Mouse (Mus musculus) heart, postnatal 0 days (tissue): Measurements from ENCODE around the gene Adora1. TPM values are rescaled to one million over a fixed set of nuclear protein-coding genes. Genes with fewer than 3 reads are reported as not detected.

Experiments
- ATAC-seq: fragments of 200-750 bp; cut with Nextera tagmentation; 2 replicates; pipeline ENCODE4 v1.8.0; 2017; ENCODE audit warnings: low read depth, moderate number of reproducible peaks, moderate library complexity; ENCODE audit not compliant: insufficient read depth
- DNase-seq: peaks from one replicate; pipeline ENCODE4 v3.0.0-alpha.2; 2016; ENCODE audit warnings: low spot score
- H3K27ac ChIP-seq: fragments of 300-500 bp; sonication (generic); 2 replicates; pipeline ENCODE4 v1.5.1; 2014; ENCODE audit warnings: low read depth, mild to moderate bottlenecking
- H3K27me3 ChIP-seq: fragments of 300-500 bp; sonication (generic); 2 replicates; pipeline ENCODE4 v1.6.1; 2014; ENCODE audit warnings: low read length, mixed read lengths; ENCODE audit not compliant: control insufficient read depth, insufficient read depth
- H3K36me3 ChIP-seq: fragments of 300-500 bp; sonication (generic); replicated peaks from 2 replicates; pipeline ENCODE4 v1.6.1; 2014; ENCODE audit warnings: low read length, mixed read lengths; ENCODE audit not compliant: control insufficient read depth, insufficient read depth
- H3K4me1 ChIP-seq: fragments of 300-500 bp; sonication (generic); 2 replicates; pipeline ENCODE4 v1.6.1; 2014; ENCODE audit warnings: antibody characterized with exemption; ENCODE audit not compliant: control insufficient read depth, insufficient read depth
- H3K4me2 ChIP-seq: fragments of 300-500 bp; sonication (generic); 2 replicates; pipeline ENCODE4 v1.6.1; 2014; ENCODE audit warnings: low read depth, mild to moderate bottlenecking, low read length, moderate library complexity
- H3K4me3 ChIP-seq: fragments of 300-500 bp; sonication (generic); 2 replicates; pipeline ENCODE4 v1.5.1; 2014; ENCODE audit warnings: low read depth, low read length
- H3K9ac ChIP-seq: fragments of 300-500 bp; sonication (generic); replicated peaks from 2 replicates; pipeline ENCODE4 v1.6.1; 2014; ENCODE audit warnings: low read depth, low read length, mixed read lengths
- H3K9me3 ChIP-seq: fragments of 300-500 bp; sonication (generic); replicated peaks from 2 replicates; pipeline ENCODE4 v1.6.1; 2016; ENCODE audit warnings: low read length; ENCODE audit not compliant: control insufficient read depth
- CTCF ChIP-seq: IDR thresholded peaks from 2 replicates; pipeline ENCODE4 v1.5.1; 2016; ENCODE audit warnings: antibody characterized with exemption, control low read depth, low read depth
- EP300 ChIP-seq: IDR thresholded peaks from 2 replicates; pipeline ENCODE4 v1.6.1; 2016; ENCODE audit warnings: antibody characterized with exemption, low read depth
- WGBS: fragments of 180-500 bp; shearing (Covaris S2); extraction: QIAGEN DNeasy Blood & Tissue Kit; methylation state at CpG from one replicate; pipeline ENCODE4 v1.1.7; 2014; 5-methylcytosine and 5-hydroxymethylcytosine counted together
- polyA plus RNA-seq: library from polyadenylated mRNA; unstranded; fragments of >200 nt; fragmentation: Nextera tagmentation; extraction: Ambion mirVana; gene quantifications from 2 replicates; pipeline ENCODE4 v1.2.1, GENCODE M21; 2015
- total RNA-seq: library from RNA; depleted of rRNA; stranded (reverse); fragments of >200 nt; gene quantifications from 2 replicates; pipeline ENCODE4 v1.2.3, GENCODE M21; 2014; ENCODE audit warnings: low replicate concordance

The Adora1 gene
- total and polyA plus RNA-seq, 2 experiments from 2014 or later: 12.9 to 29.2 TPM

GRCm38 (mm10) chr1:134275616-134276464, 40.6 kb upstream of the Adora1 start:
- TF ChIP-seq CTCF: no peak
- TF ChIP-seq EP300: no peak
- no peaks in the 10 kb centered on the region for H3K9me3 ChIP-seq
- WGBS: 61% methylated on average over 13 of the region's 13 CpGs
- ATAC-seq (no peak), DNase-seq (no peak)
- H3K4me1 ChIP-seq: 0 out of 2 replicates have a peak, but pooled peaks cover 5% of the 10 kb centered on the region
- no peaks in the 10 kb centered on the region for H3K27me3 ChIP-seq
- no peaks in the 10 kb centered on the region for H3K36me3 ChIP-seq
- H3K9ac ChIP-seq: 0 out of 2 replicates have a peak overlapping the region, but pooled peaks have one; percentile 13
- H3K27ac ChIP-seq: peak overlapping the region; percentile 36
- H3K4me3 ChIP-seq: no peak overlapping the region
- no peak overlapping the region for H3K4me2 ChIP-seq

GRCm38 (mm10) chr1:134274483-134274920, 39.3 kb upstream of the Adora1 start:
- Histone ChIP-seq H3K27me3 (no peaks in the 10 kb centered on the region), H3K9ac (no peak overlapping the region), H3K4me2 (no peak overlapping the region), H3K4me1 (0 out of 2 replicates have a peak, but pooled peaks cover 5% of the 10 kb centered on the region), H3K4me3 (no peak overlapping the region), H3K36me3 (no peaks in the 10 kb centered on the region), H3K9me3 (no peaks in the 10 kb centered on the region), H3K27ac (no peak overlapping the region)
- DNase-seq (no peak), ATAC-seq (no peak)
- TF ChIP-seq CTCF: no peak
- no peak for TF ChIP-seq EP300
- 74% methylated on average over 7 of the region's 7 CpGs for WGBS

GRCm38 (mm10) chr1:134273493-134274395, 38.5 kb upstream of the Adora1 start:
- Histone ChIP-seq H3K36me3 (no peaks in the 10 kb centered on the region), H3K9ac (no peak overlapping the region), H3K4me1 (0 out of 2 replicates have a peak, but pooled peaks cover 5% of the 10 kb centered on the region), H3K4me2 (no peak overlapping the region), H3K9me3 (no peaks in the 10 kb centered on the region), H3K27ac (no peak overlapping the region), H3K27me3 (no peaks in the 10 kb centered on the region), H3K4me3 (no peak overlapping the region)
- WGBS: 59% methylated on average over 9 of the region's 9 CpGs
- DNase-seq: no peak
- no peak for TF ChIP-seq EP300
- TF ChIP-seq CTCF: no peak
- no peak for ATAC-seq

GRCm38 (mm10) chr1:134272754-134273250, 37.6 kb upstream of the Adora1 start:
- DNase-seq (no peak), ATAC-seq (no peak)
- Histone ChIP-seq H3K4me2 (no peak overlapping the region), H3K4me3 (no peak overlapping the region), H3K36me3 (no peaks in the 10 kb centered on the region), H3K27me3 (no peaks in the 10 kb centered on the region), H3K9ac (no peak overlapping the region), H3K4me1 (0 out of 2 replicates have a peak, but pooled peaks cover 5% of the 10 kb centered on the region), H3K27ac (no peak overlapping the region), H3K9me3 (no peaks in the 10 kb centered on the region)
- TF ChIP-seq EP300 (no peak), CTCF (no peak)
- WGBS: 69% methylated on average over 5 of the region's 5 CpGs

- Histone ChIP-seq H3K4me1 (no peaks in the 10 kb centered on the region), H3K9ac (no peak overlapping the region), H3K27ac (no peak overlapping the region), H3K4me3 (no peak overlapping the region), H3K9me3 (no peaks in the 10 kb centered on the region), H3K27me3 (no peaks in the 10 kb centered on the region), H3K36me3 (no peaks in the 10 kb centered on the region), H3K4me2 (no peak overlapping the region)
- WGBS: 75% methylated on average over 7 of the region's 7 CpGs
- TF ChIP-seq CTCF: no peak
- TF ChIP-seq EP300: no peak
- no peak for DNase-seq
- no peak for ATAC-seq
Measured at GRCm38 (mm10) chr1:134270026-134270425, 34.8 kb upstream of the Adora1 start.
